Mouse (Mus musculus): ENCODE results near the gene Galnt4. TPM values are rescaled to one million over a fixed set of nuclear protein-coding genes. Genes with fewer than 3 reads are reported as not detected.

Gene Galnt4
- total and polyA plus RNA-seq, 2 experiments from 2014 or later, result 3.2 to 3.7 TPM

DNA sequence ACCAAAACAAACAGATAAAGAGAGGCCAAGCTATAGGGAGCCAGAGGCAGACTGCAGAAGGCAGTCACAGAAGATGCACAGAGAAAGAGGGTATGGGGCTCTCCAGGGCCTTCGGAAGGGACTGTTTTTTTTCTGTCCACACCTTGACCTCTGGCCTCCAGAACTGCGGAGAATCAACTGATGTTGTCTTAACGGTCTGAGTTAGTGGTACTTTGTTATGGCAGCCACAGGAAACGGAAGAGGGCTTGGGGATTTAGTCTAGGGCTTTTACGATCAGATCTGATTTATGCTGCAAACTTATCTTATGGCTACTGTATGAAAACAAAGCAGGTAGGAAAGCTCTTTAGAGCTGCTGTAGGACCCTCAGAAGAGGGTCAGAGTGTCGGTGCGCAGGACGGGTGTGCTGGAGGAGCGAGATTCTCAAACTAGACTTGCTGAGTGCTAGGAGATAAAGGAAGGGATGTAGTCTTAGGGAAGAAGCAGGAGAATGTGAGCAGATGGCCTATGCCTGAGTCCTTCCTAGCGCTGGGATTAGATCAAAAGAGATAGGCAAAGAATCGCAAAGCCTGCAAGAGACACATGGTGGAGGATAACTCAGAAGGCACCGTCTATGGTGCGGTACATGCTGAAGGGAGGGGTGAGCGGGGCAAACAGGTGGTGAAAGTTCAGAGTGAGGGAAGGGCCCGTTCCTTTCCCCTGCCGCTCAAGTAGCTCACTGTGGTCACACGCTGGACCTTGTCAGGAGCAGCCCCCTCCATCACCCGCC lies 7.7 kb downstream of the Galnt4 start:
- Histone ChIP-seq H3K27me3 (ENCODE audit: control insufficient read depth, insufficient read depth, low read length) (no peaks in the 10 kb centered on the region), H3K4me2 (ENCODE audit: low read depth, low read length) (peak overlapping the region; percentile 28; the same call in 1 of the 2 replicates), H3K36me3 (replicated peaks; ENCODE audit: control insufficient read depth, insufficient read depth, low read length) (no peaks in the 10 kb centered on the region), H3K9ac (replicated peaks; ENCODE audit: low read depth, low read length) (no peak overlapping the region), H3K27ac (ENCODE audit: low read depth) (no peak overlapping the region), H3K4me3 (ENCODE audit: low read depth, low read length) (no peak overlapping the region), H3K9me3 (replicated peaks; ENCODE audit: control insufficient read depth, low read length) (no peaks in the 10 kb centered on the region), H3K4me1 (ENCODE audit: control insufficient read depth, insufficient read depth) (0 out of 2 replicates have a peak, but pooled peaks cover 11% of the 10 kb centered on the region)
- DNase-seq (ENCODE audit: low spot score), result no peak
- WGBS, result 23% methylated on average over 18 of the region's 18 CpGs
- no peak for ATAC-seq (ENCODE audit: insufficient read depth, low read depth)
- TF ChIP-seq CTCF (IDR thresholded peaks at IDR 0.05; ENCODE audit: low read depth) (no peak), EP300 (IDR thresholded peaks at IDR 0.05; ENCODE audit: low read depth) (no peak)

GRCm38 (mm10) chr10:99116237-99116632 lies 8.3 kb downstream of the Galnt4 start:
- Histone ChIP-seq H3K4me2 (ENCODE audit: low read depth, low read length) (peak overlapping the region; percentile 28; the same call in 1 of the 2 replicates), H3K4me3 (ENCODE audit: low read depth, low read length) (no peak overlapping the region), H3K9me3 (replicated peaks; ENCODE audit: control insufficient read depth, low read length) (no peaks in the 10 kb centered on the region), H3K9ac (replicated peaks; ENCODE audit: low read depth, low read length) (no peak overlapping the region), H3K4me1 (ENCODE audit: control insufficient read depth, insufficient read depth) (0 out of 2 replicates have a peak, but pooled peaks cover 11% of the 10 kb centered on the region), H3K27me3 (ENCODE audit: control insufficient read depth, insufficient read depth, low read length) (no peaks in the 10 kb centered on the region), H3K27ac (ENCODE audit: low read depth) (no peak overlapping the region), H3K36me3 (replicated peaks; ENCODE audit: control insufficient read depth, insufficient read depth, low read length) (no peaks in the 10 kb centered on the region)
- TF ChIP-seq EP300 (IDR thresholded peaks at IDR 0.05; ENCODE audit: low read depth) (no peak), CTCF (IDR thresholded peaks at IDR 0.05; ENCODE audit: low read depth) (no peak)
- 41% methylated on average over 8 of the region's 8 CpGs for WGBS
- DNase-seq (ENCODE audit: low spot score) (no peak), ATAC-seq (ENCODE audit: insufficient read depth, low read depth) (no peak)

DNA sequence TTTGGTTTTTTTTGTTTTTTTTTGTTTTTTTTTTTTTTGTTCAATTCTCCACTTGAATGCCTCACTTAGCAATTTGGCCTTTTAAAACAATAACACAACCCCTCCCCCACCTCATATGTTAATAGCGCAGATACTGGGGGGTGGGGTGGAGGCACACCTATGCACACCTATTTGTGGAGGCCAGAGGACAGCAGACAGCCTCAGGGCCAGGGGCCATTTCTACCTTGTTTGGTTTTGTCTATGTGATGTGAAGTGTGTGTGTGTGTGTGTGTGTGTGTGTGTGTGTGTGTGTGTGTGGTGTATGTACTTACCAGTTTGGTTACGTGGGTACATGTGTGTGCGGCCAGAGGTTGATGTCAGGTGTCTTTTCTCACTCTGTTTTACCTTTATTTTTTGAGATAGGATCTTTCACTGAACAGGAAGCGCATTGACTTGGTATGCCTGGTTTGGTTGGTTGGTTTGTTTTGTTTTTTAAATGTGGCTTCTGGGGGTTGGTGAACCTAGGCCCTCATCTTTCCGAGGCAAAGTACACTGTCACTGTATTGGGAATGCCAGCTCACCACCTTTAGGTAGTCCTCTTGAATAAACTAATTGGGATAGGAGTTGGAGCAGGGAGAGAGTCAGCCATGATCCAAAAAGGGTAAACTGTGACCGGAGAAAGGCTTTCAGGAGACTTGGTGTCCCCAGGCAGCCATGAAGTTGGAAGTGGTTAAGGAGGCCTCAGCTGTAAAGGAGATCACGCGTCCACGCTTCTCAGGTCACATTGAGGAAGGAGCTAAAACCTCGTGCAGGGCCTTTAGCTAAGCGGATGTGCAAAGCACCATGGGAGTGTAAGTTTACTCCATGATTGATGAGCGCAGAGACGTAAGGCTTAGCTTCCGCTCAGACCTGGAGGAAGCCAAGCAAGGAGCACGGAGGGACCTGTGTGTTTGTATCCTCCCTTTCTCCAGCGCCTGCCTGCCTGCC lies 9.0 kb downstream of the Galnt4 start:
- H3K36me3 ChIP-seq (replicated peaks; ENCODE audit: control insufficient read depth, insufficient read depth, low read length), result no peaks in the 10 kb centered on the region
- no peaks in the 10 kb centered on the region for H3K27me3 ChIP-seq (ENCODE audit: control insufficient read depth, insufficient read depth, low read length)
- no peaks in the 10 kb centered on the region for H3K9me3 ChIP-seq (replicated peaks; ENCODE audit: control insufficient read depth, low read length)
- H3K27ac ChIP-seq (ENCODE audit: low read depth), result no peak overlapping the region
- no peak for TF ChIP-seq EP300 (IDR thresholded peaks at IDR 0.05; ENCODE audit: low read depth)
- no peak for TF ChIP-seq CTCF (IDR thresholded peaks at IDR 0.05; ENCODE audit: low read depth)
- ATAC-seq (ENCODE audit: insufficient read depth, low read depth) (no peak), DNase-seq (ENCODE audit: low spot score) (no peak)
- no peak overlapping the region for H3K4me3 ChIP-seq (ENCODE audit: low read depth, low read length)
- H3K4me1 ChIP-seq (ENCODE audit: control insufficient read depth, insufficient read depth), result 0 out of 2 replicates have a peak, but pooled peaks cover 11% of the 10 kb centered on the region
- 88% methylated on average over 15 of the region's 16 CpGs for WGBS
- H3K9ac ChIP-seq (replicated peaks; ENCODE audit: low read depth, low read length), result no peak overlapping the region
- no peak overlapping the region for H3K4me2 ChIP-seq (ENCODE audit: low read depth, low read length)

- Histone ChIP-seq H3K27me3 (ENCODE audit: control insufficient read depth, insufficient read depth, low read length) (no peaks in the 10 kb centered on the region), H3K4me3 (ENCODE audit: low read depth, low read length) (no peak overlapping the region), H3K9me3 (replicated peaks; ENCODE audit: control insufficient read depth, low read length) (no peaks in the 10 kb centered on the region), H3K9ac (replicated peaks; ENCODE audit: low read depth, low read length) (no peak overlapping the region), H3K4me2 (ENCODE audit: low read depth, low read length) (no peak overlapping the region), H3K4me1 (ENCODE audit: control insufficient read depth, insufficient read depth) (0 out of 2 replicates have a peak, but pooled peaks cover 11% of the 10 kb centered on the region), H3K27ac (ENCODE audit: low read depth) (no peak overlapping the region), H3K36me3 (replicated peaks; ENCODE audit: control insufficient read depth, insufficient read depth, low read length) (no peaks in the 10 kb centered on the region)
- 67% methylated on average over 10 of the region's 10 CpGs for WGBS
- TF ChIP-seq EP300 (IDR thresholded peaks at IDR 0.05; ENCODE audit: low read depth) (no peak), CTCF (IDR thresholded peaks at IDR 0.05; ENCODE audit: low read depth) (no peak)
- DNase-seq (ENCODE audit: low spot score) (no peak), ATAC-seq (ENCODE audit: insufficient read depth, low read depth) (no peak)
These were observed 9.9 kb downstream of the Galnt4 start for GRCm38 (mm10) chr10:99117876-99118275.

- Histone ChIP-seq H3K27ac (ENCODE audit: low read depth) (no peak overlapping the region), H3K9me3 (replicated peaks; ENCODE audit: control insufficient read depth, low read length) (no peaks in the 10 kb centered on the region), H3K4me1 (ENCODE audit: control insufficient read depth, insufficient read depth) (0 out of 2 replicates have a peak, but pooled peaks cover 11% of the 10 kb centered on the region), H3K9ac (replicated peaks; ENCODE audit: low read depth, low read length) (no peak overlapping the region), H3K4me2 (ENCODE audit: low read depth, low read length) (no peak overlapping the region), H3K36me3 (replicated peaks; ENCODE audit: control insufficient read depth, insufficient read depth, low read length) (no peaks in the 10 kb centered on the region), H3K27me3 (ENCODE audit: control insufficient read depth, insufficient read depth, low read length) (no peaks in the 10 kb centered on the region), H3K4me3 (ENCODE audit: low read depth, low read length) (no peak overlapping the region)
- ATAC-seq (ENCODE audit: insufficient read depth, low read depth), result no peak
- DNase-seq (ENCODE audit: low spot score), result no peak
- WGBS, result 53% methylated on average over 6 of the region's 6 CpGs
- TF ChIP-seq CTCF (IDR thresholded peaks at IDR 0.05; ENCODE audit: low read depth), result no peak
- no peak for TF ChIP-seq EP300 (IDR thresholded peaks at IDR 0.05; ENCODE audit: low read depth)
These were observed 10.7 kb downstream of the Galnt4 start for GRCm38 (mm10) chr10:99118697-99119096.
